Mouse (Mus musculus): ENCODE results near the gene Stx8.

DNA sequence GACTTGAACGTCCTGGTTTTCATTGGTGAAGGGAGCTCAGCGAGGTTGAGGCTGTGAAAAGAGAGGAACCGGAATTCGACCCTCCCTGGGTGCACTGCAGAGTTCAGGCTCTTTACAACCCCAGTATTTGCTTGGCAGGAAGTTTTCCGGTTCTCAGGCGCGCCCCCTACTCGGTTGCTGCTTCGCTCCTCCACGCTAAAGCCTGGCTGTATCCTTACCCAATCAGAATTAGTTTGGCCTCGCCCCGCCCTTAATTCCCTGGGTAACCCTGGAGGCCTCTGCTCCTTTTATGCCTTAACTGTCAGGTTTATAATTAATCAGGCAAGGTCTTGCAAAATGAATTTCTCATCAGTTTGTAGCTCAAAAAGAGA lies 43.3 kb upstream of the Stx8 start:
- TF ChIP-seq CTCF (IDR thresholded peaks at IDR 0.05; ENCODE audit: low read depth) (peak; percentile 61), EP300 (optimal IDR thresholded peaks at IDR 0.05) (no peak)

All from stomach, postnatal 0 days (tissue).